Mouse (Mus musculus): ENCODE results near the gene Nr1i3. TPM values are rescaled to one million over a fixed set of nuclear protein-coding genes. Genes with fewer than 3 reads are reported as not detected.
A peak's percentile ranks its signal among the peaks of the same experiment; 100 is the strongest.
"Not testable (repeated sequence)": the region's sequence is repeated elsewhere in the genome, so short reads cannot be mapped to it uniquely, and the experiment has no call there.

Nr1i3 gene
- polyA plus RNA-seq, 1 experiment from 2014 or later, result 0.11 TPM

GRCm38 (mm10) chr1:171235791-171236190 lies 22.0 kb downstream of the Nr1i3 start:
- Histone ChIP-seq H3K9me3 (no peaks in the 10 kb centered on the region), H3K4me1 (no peaks in the 10 kb centered on the region), H3K4me2 (replicated peaks) (no peak overlapping the region), H3K4me3 (no peak overlapping the region), H3K9ac (replicated peaks) (no peak overlapping the region), H3K27me3 (no peaks in the 10 kb centered on the region), H3K27ac (replicated peaks) (no peak overlapping the region), H3K36me3 (peaks cover 74% of the 10 kb centered on the region)
- no peak for ATAC-seq (ENCODE audit: low FRiP score, low read depth)
- WGBS, result 93% methylated on average over 4 of the region's 4 CpGs

GRCm38 (mm10) chr1:171237438-171237837 lies 23.7 kb downstream of the Nr1i3 start:
- Histone ChIP-seq H3K4me2 (replicated peaks) (no peak overlapping the region), H3K27me3 (no peaks in the 10 kb centered on the region), H3K4me3 (no peak overlapping the region), H3K27ac (replicated peaks) (no peak overlapping the region), H3K9ac (replicated peaks) (no peak overlapping the region), H3K4me1 (no peaks in the 10 kb centered on the region), H3K36me3 (peaks cover 88% of the 10 kb centered on the region), H3K9me3 (no peaks in the 10 kb centered on the region)
- no peak for ATAC-seq (ENCODE audit: low FRiP score, low read depth)
- 69% methylated on average over 6 of the region's 6 CpGs for WGBS

- Histone ChIP-seq H3K4me2 (replicated peaks) (no peak overlapping the region), H3K27me3 (no peaks in the 10 kb centered on the region), H3K36me3 (peaks cover 96% of the 10 kb centered on the region), H3K9me3 (no peaks in the 10 kb centered on the region), H3K4me1 (no peaks in the 10 kb centered on the region), H3K9ac (replicated peaks) (no peak overlapping the region), H3K4me3 (no peak overlapping the region), H3K27ac (replicated peaks) (no peak overlapping the region)
- WGBS, result 70% methylated on average over 14 of the region's 14 CpGs
- no peak for ATAC-seq (ENCODE audit: low FRiP score, low read depth)
Observed at GRCm38 (mm10) chr1:171238463-171238862, 24.7 kb downstream of the Nr1i3 start.

DNA sequence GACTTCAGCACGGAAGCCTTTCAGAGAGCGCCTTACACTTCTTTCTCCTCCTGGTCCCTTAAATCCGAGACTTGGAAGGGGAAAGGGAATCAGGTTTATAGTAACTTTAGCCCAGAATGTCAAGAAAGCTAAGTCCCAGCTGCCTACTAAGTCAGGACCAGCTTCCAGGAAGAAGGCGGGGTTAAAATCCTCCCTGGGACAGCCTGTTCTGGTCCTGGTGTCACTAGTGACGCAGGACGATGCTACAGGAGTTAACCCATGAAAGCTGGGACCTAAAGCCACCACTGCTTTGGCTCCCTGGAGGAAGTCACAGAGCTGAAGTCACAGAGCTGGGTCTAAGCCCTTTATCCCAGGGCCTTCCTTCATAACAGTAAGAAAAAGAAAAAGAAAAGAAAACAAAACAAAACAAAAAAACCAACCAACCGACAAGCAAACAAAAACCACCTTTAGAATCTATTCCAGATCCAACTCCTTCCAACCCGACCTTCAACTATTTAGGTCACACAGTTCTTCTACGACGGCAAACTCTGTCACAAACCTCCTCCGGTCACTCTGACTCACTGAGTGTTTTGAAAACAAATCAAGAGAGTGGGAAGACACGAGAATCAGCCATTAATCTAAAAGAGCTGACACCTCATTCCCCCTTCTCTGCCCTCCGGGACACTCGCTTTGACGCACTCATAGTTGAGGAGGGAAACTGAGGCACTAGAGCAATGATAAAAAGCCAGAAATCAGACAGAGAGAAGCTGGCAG lies 26.4 kb downstream of the Nr1i3 start:
- no peak for ATAC-seq (ENCODE audit: low FRiP score, low read depth)
- WGBS, result 86% methylated on average over 15 of the region's 15 CpGs

GRCm38 (mm10) chr1:171240911-171241310 lies 27.1 kb downstream of the Nr1i3 start:
- no peak overlapping the region for H3K9ac ChIP-seq (replicated peaks)
- ATAC-seq (ENCODE audit: low FRiP score, low read depth), result no peak
- no peak overlapping the region for H3K4me2 ChIP-seq (replicated peaks)
- H3K9me3 ChIP-seq, result no peaks in the 10 kb centered on the region
- peaks cover 81% of the 10 kb centered on the region for H3K36me3 ChIP-seq
- no peaks in the 10 kb centered on the region for H3K27me3 ChIP-seq
- H3K4me3 ChIP-seq, result no peak overlapping the region
- WGBS, result 92% methylated on average over 10 of the region's 10 CpGs
- no peak overlapping the region for H3K27ac ChIP-seq (replicated peaks)
- peaks cover 7% of the 10 kb centered on the region for H3K4me1 ChIP-seq

More for the DNA sequence above, 26.4 kb downstream of the Nr1i3 start:
- H3K27me3 ChIP-seq, result no peaks in the 10 kb centered on the region
- peaks cover 88% of the 10 kb centered on the region for H3K36me3 ChIP-seq
- no peak overlapping the region for H3K9ac ChIP-seq (replicated peaks)
- H3K4me1 ChIP-seq, result 0 out of 2 replicates have a peak, but pooled peaks cover 2% of the 10 kb centered on the region
- H3K4me2 ChIP-seq (replicated peaks), result no peak overlapping the region
- no peak overlapping the region for H3K4me3 ChIP-seq
- no peak overlapping the region for H3K27ac ChIP-seq (replicated peaks)
- H3K9me3 ChIP-seq, result no peaks in the 10 kb centered on the region

GRCm38 (mm10) chr1:171241952-171242351 lies 28.2 kb downstream of the Nr1i3 start:
- not testable (repeated sequence) for H3K4me2 ChIP-seq (replicated peaks); H3K27me3 ChIP-seq; H3K4me3 ChIP-seq; H3K9me3 ChIP-seq; H3K27ac ChIP-seq (replicated peaks); ATAC-seq (ENCODE audit: low FRiP score, low read depth); H3K9ac ChIP-seq (replicated peaks)
- 82% methylated on average over 12 of the region's 12 CpGs for WGBS
- Histone ChIP-seq H3K36me3 (peaks cover 72% of the 10 kb centered on the region), H3K4me1 (peaks cover 13% of the 10 kb centered on the region)

DNA sequence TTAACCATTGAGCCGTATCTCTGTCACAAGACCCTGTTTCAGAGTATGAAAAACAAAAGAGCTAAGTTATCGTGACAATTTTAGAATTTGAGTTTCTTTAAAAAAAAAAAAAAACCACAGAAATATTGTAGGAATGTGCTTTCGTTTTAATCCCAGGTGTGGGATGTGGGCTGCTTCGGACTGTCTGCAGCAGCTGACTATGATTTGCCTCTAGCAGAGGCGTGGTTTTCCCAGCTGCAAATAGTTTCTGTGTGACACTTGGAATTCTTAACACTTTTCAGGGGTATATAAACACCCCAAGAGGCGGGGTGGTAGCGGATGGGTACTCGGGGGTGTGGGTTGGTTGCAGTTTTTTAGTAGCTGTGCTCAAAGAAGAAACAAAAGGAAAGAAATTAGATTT lies 31.6 kb downstream of the Nr1i3 start:
- H3K27ac ChIP-seq (replicated peaks), result no peak overlapping the region
- 0 out of 2 replicates have a peak overlapping the region, but pooled peaks have one; percentile 83 for H3K4me2 ChIP-seq (replicated peaks)
- no peak for ATAC-seq (ENCODE audit: low FRiP score, low read depth)
- H3K4me3 ChIP-seq, result no peak overlapping the region
- WGBS, result 89% methylated on average over 8 of the region's 8 CpGs
- H3K36me3 ChIP-seq, result peaks cover 38% of the 10 kb centered on the region
- 0 out of 2 replicates have a peak, but pooled peaks cover 5% of the 10 kb centered on the region for H3K27me3 ChIP-seq
- no peaks in the 10 kb centered on the region for H3K9me3 ChIP-seq
- no peak overlapping the region for H3K9ac ChIP-seq (replicated peaks)
- peaks cover 33% of the 10 kb centered on the region for H3K4me1 ChIP-seq

- H3K36me3 ChIP-seq, result peaks cover 24% of the 10 kb centered on the region
- H3K27ac ChIP-seq (replicated peaks), result peak overlapping the region; percentile 69
- peaks cover 48% of the 10 kb centered on the region for H3K4me1 ChIP-seq
- H3K4me3 ChIP-seq, result peak overlapping the region; percentile 83
- H3K27me3 ChIP-seq, result 0 out of 2 replicates have a peak, but pooled peaks cover 5% of the 10 kb centered on the region
- H3K9me3 ChIP-seq, result no peaks in the 10 kb centered on the region
- whole genome bisulfite sequencing, result 0% methylated on average over 41 of the region's 41 CpGs
- ATAC-seq (ENCODE audit: low FRiP score, low read depth), result peak; percentile 89
- H3K4me2 ChIP-seq (replicated peaks), result peak overlapping the region; percentile 83
- H3K9ac ChIP-seq (replicated peaks), result peak overlapping the region; percentile 89
Observed at GRCm38 (mm10) chr1:171246709-171247452, 33.1 kb downstream of the Nr1i3 start.

DNA sequence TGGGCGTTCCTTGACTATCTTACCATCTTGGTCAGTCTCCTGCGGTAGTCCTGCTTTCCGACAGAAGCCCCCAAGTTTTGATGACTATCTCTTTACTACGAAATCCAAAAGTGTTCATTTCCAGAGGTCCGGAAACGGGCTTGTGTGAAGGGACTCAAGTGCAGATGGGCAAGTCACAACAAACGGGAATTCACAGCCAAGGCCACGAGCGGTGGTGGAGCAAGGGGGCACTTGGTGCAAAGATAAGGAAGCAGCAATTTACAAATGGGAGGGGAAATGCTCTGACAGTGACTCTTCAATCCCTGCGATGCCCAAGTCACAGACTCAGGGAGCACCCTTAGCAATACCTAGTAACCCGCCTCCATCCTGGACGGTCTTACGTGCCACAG lies 33.7 kb downstream of the Nr1i3 start:
- Histone ChIP-seq H3K27ac (replicated peaks) (peak overlapping the region; percentile 62), H3K4me2 (replicated peaks) (peak overlapping the region; percentile 83), H3K27me3 (0 out of 2 replicates have a peak, but pooled peaks cover 5% of the 10 kb centered on the region), H3K4me3 (peak overlapping the region; percentile 83), H3K4me1 (peaks cover 53% of the 10 kb centered on the region), H3K9me3 (no peaks in the 10 kb centered on the region), H3K9ac (replicated peaks) (peak overlapping the region; percentile 38; the same call in 1 of the 2 replicates), H3K36me3 (peaks cover 19% of the 10 kb centered on the region)
- peak; percentile 3; the same call in 1 of the 2 replicates for ATAC-seq (ENCODE audit: low FRiP score, low read depth)
- WGBS, result 19% methylated on average over 13 of the region's 13 CpGs

- ATAC-seq (ENCODE audit: low FRiP score, low read depth), result no peak
- Histone ChIP-seq H3K4me1 (peaks cover 55% of the 10 kb centered on the region), H3K4me3 (peak overlapping the region; percentile 83; the same call in 1 of the 2 replicates), H3K4me2 (replicated peaks) (peak overlapping the region; percentile 83), H3K36me3 (peaks cover 14% of the 10 kb centered on the region), H3K27ac (replicated peaks) (peak overlapping the region; percentile 62), H3K9ac (replicated peaks) (0 out of 2 replicates have a peak overlapping the region, but pooled peaks have one; percentile 38), H3K9me3 (no peaks in the 10 kb centered on the region), H3K27me3 (peaks cover 8% of the 10 kb centered on the region; the same call in 1 of the 2 replicates)
- WGBS, result 22% methylated on average over 4 of the region's 4 CpGs
Observed at GRCm38 (mm10) chr1:171247916-171248315, 34.1 kb downstream of the Nr1i3 start.

GRCm38 (mm10) chr1:171248386-171249226 lies 34.8 kb downstream of the Nr1i3 start:
- Histone ChIP-seq H3K27me3 (peaks cover 8% of the 10 kb centered on the region; the same call in 1 of the 2 replicates), H3K9ac (replicated peaks) (no peak overlapping the region), H3K27ac (replicated peaks) (0 out of 2 replicates have a peak overlapping the region, but pooled peaks have one; percentile 62), H3K4me3 (no peak overlapping the region), H3K36me3 (peaks cover 8% of the 10 kb centered on the region), H3K4me1 (peaks cover 55% of the 10 kb centered on the region), H3K4me2 (replicated peaks) (no peak overlapping the region), H3K9me3 (no peaks in the 10 kb centered on the region)
- 33% methylated on average over 3 of the region's 3 CpGs for WGBS
- ATAC-seq (ENCODE audit: low FRiP score, low read depth), result no peak

All from midbrain, embryonic 12.5 days (tissue).